Mouse (Mus musculus) thymus, adult 2 months (tissue): ENCODE results near the gene Ccr7. TPM values are rescaled to one million over a fixed set of nuclear protein-coding genes. Genes with fewer than 3 reads are reported as not detected.
A peak's percentile ranks its signal among the peaks of the same experiment; 100 is the strongest.

Experiments used
- DNase-seq: peaks from one replicate; pipeline ENCODE4 v3.0.0; 2021
- H3K27ac ChIP-seq: fragments of 200-500 bp; 2 replicates; pipeline ENCODE4 v1.5.1; 2012; ENCODE audit warnings: low read length, control low read depth; ENCODE audit not compliant: control insufficient read depth, insufficient read depth
- H3K27me3 ChIP-seq: fragments of 200-500 bp; 2 replicates; pipeline ENCODE4 v1.6.1; 2012; ENCODE audit warnings: mild to moderate bottlenecking, low read length, moderate library complexity, mixed read lengths; ENCODE audit not compliant: control insufficient read depth, insufficient read depth
- H3K36me3 ChIP-seq: fragments of 200-500 bp; 2 replicates; pipeline ENCODE4 v1.6.1; 2012; ENCODE audit warnings: mild to moderate bottlenecking, low read length, moderate library complexity; ENCODE audit not compliant: control insufficient read depth, insufficient read depth
- H3K4me1 ChIP-seq: fragments of 200-500 bp; replicated peaks from 2 replicates; pipeline ENCODE4 v1.6.1; 2012; ENCODE audit warnings: low read length; ENCODE audit not compliant: control insufficient read depth, insufficient read depth
- H3K4me3 ChIP-seq: fragments of 200-500 bp; 2 replicates; pipeline ENCODE4 v1.5.1; 2012; ENCODE audit warnings: mild to moderate bottlenecking, low read length, control low read depth, moderate library complexity; ENCODE audit not compliant: control insufficient read depth, insufficient read depth
- CTCF ChIP-seq: fragments of 200-500 bp; IDR thresholded peaks from 2 replicates; pipeline ENCODE4 v1.5.1; 2012; ENCODE audit warnings: mild to moderate bottlenecking, control low read depth, low read length, moderate library complexity, borderline replicate concordance; ENCODE audit not compliant: control insufficient read depth, poor library complexity, insufficient read depth; ENCODE audit errors: extremely low read depth
- POLR2A ChIP-seq: fragments of 200-500 bp; IDR thresholded peaks from 2 replicates; pipeline ENCODE4 v1.6.1; 2012; ENCODE audit warnings: mild to moderate bottlenecking, low read length, control low read depth, moderate library complexity; ENCODE audit not compliant: control insufficient read depth, poor library complexity, insufficient read depth; ENCODE audit errors: extremely low read depth
- WGBS: fragments of 180-500 bp; shearing (Covaris S2); methylation state at CpG from one replicate; pipeline ENCODE4 v1.1.7; 2018; 5-methylcytosine and 5-hydroxymethylcytosine counted together
- polyA plus RNA-seq: library from polyadenylated mRNA; depleted of rRNA; stranded (reverse); fragments of >200 nt; gene quantifications from 2 replicates; pipeline ENCODE4 v1.2.3, GENCODE M21; 2012; rRNA removed

Gene Ccr7
- polyA plus RNA-seq, result 202 and 240 TPM in 2 replicates

DNA sequence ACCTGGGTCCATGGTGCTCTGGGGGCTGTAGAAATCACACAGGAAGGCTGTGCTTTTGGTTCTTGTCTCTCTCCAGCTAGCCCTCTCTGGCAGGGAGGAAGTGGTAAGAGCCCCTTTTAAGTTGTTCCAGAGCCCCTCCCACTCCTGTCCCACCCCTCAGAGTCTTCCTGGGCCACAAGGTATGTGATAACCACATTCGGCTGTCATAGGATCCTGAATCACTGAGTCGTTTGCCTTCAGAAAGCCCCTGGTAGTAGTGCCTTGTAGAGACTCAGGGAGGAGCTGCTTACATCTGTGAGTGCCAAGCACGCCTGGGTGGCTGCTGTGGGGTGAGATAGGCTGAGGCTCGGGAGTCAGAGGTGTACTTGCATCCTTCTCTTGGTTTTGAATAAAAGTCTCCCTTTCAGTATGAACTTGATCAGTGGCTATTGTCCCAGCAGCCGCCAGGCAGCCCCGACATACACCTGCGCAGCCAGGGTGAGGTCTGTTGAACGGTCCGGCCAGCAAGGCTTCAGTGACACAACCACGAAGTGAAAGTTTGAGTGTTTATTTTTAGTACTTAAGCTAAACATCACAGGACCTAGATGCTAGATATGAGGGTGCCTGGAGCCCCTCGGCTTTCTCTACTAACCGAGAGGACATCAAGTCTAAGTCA is at the start of gene Ccr7:
Gene Ccr7 (minus strand): TSS at position 91 of the 655 bp plus-strand sequence.
- peak within 1 kb of the TSS; percentile 50 for H3K4me3 ChIP-seq
- peaks cover 22% of the 10 kb centered on the region for H3K4me1 ChIP-seq
- no peaks in the 10 kb centered on the region for H3K36me3 ChIP-seq
- 5% methylated on average over 12 of the region's 12 CpGs for WGBS
- peak; percentile 83 for DNase-seq
- peak; percentile 39; the same call in 1 of the 2 replicates for TF ChIP-seq POLR2A
- no peak for TF ChIP-seq CTCF
- peak within 1 kb of the TSS; percentile 91 for H3K27ac ChIP-seq
- H3K27me3 ChIP-seq, result no peaks in the 10 kb centered on the region

DNA sequence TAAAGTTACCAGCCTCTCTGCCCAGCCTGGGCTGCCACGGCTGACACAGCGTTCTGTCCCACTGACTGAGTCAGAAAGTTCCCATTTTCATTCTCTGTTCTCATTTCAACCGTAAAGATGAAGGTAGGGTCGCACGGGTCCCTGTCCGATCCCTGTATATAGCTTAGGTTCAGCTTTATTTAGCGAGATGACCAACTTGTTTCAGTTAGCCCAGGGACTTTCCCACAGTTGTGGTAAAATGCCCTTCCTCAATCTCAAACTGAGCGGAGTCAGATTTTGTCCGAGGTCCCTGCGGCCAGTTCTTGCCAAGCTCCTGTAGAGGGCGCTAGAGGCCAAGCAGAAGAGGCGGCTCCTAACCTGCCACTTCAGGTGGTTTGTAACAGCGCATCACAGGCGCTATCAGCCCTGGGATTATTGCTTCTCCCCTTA is 34.3 kb upstream of the Ccr7 start:
- TF ChIP-seq CTCF, result peak; percentile 87; the same call in 1 of the 2 replicates
- no peak for TF ChIP-seq POLR2A
- Histone ChIP-seq H3K4me3 (no peak overlapping the region), H3K27me3 (no peaks in the 10 kb centered on the region), H3K4me1 (no peaks in the 10 kb centered on the region), H3K27ac (no peak overlapping the region), H3K36me3 (no peaks in the 10 kb centered on the region)
- WGBS, result 4% methylated on average over 14 of the region's 14 CpGs
- DNase-seq, result peak; percentile 65

DNA sequence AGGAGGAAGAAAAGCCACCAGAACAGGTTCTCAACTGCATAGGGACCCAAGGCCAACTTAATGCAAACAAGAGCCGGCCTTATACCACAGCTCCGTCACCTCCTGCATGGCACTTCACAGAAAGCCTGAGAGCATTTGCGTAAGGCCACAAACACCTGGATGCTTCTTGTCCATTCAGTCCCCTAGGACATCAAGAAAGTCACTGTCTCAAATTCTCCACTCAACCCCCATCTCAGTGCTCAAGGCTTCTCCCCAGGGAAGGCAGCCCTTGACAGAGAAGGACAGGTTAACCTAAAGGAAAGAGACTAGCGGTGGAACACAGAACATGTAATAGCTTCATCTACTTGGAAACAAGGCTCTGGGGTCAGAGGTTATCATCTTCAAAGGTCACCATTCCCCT is 32.5 kb upstream of the Ccr7 start:
- Histone ChIP-seq H3K4me3 (no peak overlapping the region), H3K36me3 (no peaks in the 10 kb centered on the region), H3K27me3 (no peaks in the 10 kb centered on the region), H3K4me1 (peaks cover 4% of the 10 kb centered on the region), H3K27ac (no peak overlapping the region)
- TF ChIP-seq POLR2A, result no peak
- TF ChIP-seq CTCF, result no peak
- DNase-seq, result no peak
- WGBS, result 97% methylated on average over 4 of the region's 4 CpGs

DNA sequence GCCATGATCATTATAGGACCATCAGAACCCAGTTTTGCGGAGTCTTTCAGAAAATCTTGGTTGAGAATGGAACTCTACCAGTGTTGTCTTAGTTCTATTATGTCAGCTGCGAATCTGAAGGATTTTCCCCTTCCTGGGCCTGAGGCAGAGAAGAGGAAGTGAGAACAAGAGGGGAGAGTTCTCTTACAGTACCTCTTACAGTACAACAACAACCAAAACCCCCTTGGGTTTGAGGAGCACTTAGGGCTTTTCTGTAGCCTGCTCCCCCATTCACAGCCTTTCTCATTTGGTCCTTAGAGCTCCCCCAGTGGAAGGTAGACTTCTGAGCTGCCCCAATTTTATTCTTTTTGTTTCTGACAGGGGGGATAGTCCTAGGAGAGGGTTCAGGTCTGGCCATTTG is 32.0 kb upstream of the Ccr7 start:
- TF ChIP-seq POLR2A (no peak), CTCF (no peak)
- Histone ChIP-seq H3K4me3 (no peak overlapping the region), H3K36me3 (no peaks in the 10 kb centered on the region), H3K27me3 (no peaks in the 10 kb centered on the region), H3K27ac (no peak overlapping the region), H3K4me1 (peaks cover 5% of the 10 kb centered on the region)
- 61% methylated on average over 2 of the region's 2 CpGs for WGBS
- DNase-seq, result no peak

DNA sequence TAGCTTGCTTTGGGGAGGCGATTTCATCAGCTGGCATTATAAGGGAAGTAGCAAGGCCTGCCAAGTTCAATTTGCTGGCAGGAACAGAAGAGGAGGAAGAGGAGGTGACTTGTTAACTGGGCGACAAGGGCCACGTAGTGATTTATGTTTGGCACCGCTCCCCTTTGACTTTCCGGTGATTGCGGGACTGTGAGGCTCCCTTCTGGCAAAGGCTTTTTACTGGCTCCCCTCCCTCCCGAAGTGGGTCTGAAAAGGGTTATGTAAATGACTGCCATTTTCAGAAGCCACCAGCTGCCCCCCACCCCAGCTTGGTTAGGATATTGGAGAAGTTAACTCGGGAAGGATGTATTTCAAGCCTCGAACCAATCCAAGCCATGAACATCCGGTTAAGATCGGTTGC is 27.7 kb upstream of the Ccr7 start:
- Histone ChIP-seq H3K4me3 (0 out of 2 replicates have a peak overlapping the region, but pooled peaks have one; percentile 12), H3K27ac (no peak overlapping the region), H3K36me3 (no peaks in the 10 kb centered on the region), H3K4me1 (peaks cover 6% of the 10 kb centered on the region), H3K27me3 (no peaks in the 10 kb centered on the region)
- TF ChIP-seq CTCF, result no peak
- TF ChIP-seq POLR2A, result no peak
- DNase-seq, result no peak
- 14% methylated on average over 11 of the region's 11 CpGs for WGBS

DNA sequence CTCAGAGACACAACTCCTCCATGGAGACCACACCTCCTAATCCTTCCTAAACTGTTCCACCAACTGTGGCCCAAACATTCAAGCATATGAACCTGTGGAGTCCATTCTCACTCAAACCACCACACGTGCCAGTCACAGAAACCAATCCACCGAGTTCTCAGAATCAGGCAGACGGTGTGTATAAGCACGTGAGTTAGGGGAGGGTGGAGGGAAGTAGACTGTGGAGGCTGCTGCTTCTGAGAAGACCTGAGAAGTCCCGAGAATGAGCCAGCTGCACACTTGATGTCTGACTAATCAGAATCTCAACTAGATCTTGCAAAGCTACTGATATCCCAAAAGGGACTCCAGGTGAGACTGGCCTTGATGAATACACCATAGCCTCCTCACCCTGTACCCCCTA is 25.2 kb upstream of the Ccr7 start:
- TF ChIP-seq CTCF (no peak), POLR2A (no peak)
- 38% methylated on average over 5 of the region's 5 CpGs for WGBS

DNA sequence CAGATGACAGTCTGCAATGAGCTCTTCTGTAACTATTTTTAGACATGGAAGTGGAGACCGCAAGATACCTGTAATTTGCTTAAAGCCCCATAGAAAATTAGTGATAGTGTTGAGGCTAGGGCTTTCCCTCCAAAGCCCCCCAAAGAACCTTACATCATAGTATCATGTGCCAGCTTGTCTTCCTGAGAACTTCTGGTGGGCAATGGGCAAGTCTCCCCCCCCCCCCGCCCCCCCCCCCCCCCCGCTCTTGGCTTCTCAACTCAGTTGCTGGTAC is 23.0 kb upstream of the Ccr7 start:
- no peak for DNase-seq
- WGBS, result 59% methylated on average over 3 of the region's 3 CpGs
- Histone ChIP-seq H3K27me3 (no peaks in the 10 kb centered on the region), H3K4me1 (peaks cover 20% of the 10 kb centered on the region), H3K36me3 (no peaks in the 10 kb centered on the region), H3K4me3 (no peak overlapping the region), H3K27ac (no peak overlapping the region)
- no peak for TF ChIP-seq CTCF

More for the DNA sequence above, 25.2 kb upstream of the Ccr7 start:
- DNase-seq, result no peak
- Histone ChIP-seq H3K27ac (no peak overlapping the region), H3K4me3 (no peak overlapping the region), H3K27me3 (no peaks in the 10 kb centered on the region), H3K36me3 (no peaks in the 10 kb centered on the region), H3K4me1 (peaks cover 20% of the 10 kb centered on the region)
